Mouse (Mus musculus) urinary bladder, adult 18-20 months (tissue): ENCODE results near the gene Tctex1d1.

Source experiments
- DNase-seq, 2 experiments: peaks; one replicate each; pipeline ENCODE4 v3.0.0; 2022; ENCODE audit warnings: low spot score in 2 of 2, mixed read lengths in 2 of 2

Gene Tctex1d1

DNA sequence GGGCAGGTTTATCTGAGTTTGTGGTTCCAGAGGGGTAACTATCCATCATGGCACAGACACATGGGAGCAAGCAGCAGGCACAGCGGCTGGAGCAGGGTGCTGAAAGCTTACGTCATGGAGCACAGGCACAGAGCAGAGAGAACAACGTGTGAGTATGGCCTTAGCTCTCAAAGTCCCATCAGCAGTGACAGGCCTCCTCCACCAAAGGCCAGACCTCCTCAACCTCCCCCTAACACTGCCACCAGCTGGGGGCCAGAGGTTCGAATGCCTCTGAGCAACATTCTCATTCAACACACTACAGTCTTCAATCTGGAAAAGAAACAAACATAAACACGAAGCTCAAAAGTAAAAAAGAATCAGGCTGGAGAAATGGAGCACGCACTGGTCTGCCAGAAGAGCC, 10.1 kb downstream of the Tctex1d1 start:
- no peak for DNase-seq

DNA sequence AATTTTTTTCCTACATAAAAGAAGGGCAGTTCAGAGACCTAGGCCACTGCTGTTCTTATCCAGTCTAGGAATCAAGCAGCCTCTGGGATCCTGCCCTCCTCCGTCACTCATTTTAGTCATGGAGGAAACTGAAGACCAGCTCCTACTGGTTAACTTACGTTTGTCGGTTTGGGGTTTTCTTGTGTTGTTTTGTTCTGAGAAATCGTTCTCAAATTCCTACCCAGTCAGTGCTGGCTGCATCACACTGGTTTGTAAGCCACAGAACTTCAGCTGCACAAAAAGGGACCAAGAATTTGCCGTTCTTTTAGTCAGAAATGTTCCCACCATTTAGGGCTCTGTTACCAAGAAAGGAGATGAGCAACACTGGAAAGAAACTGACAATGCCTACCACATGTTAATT, 11.0 kb downstream of the Tctex1d1 start:
- no peak for DNase-seq

GRCm38 (mm10) chr4:102990016-102990415, 11.6 kb downstream of the Tctex1d1 start:
- DNase-seq = no peak

DNA sequence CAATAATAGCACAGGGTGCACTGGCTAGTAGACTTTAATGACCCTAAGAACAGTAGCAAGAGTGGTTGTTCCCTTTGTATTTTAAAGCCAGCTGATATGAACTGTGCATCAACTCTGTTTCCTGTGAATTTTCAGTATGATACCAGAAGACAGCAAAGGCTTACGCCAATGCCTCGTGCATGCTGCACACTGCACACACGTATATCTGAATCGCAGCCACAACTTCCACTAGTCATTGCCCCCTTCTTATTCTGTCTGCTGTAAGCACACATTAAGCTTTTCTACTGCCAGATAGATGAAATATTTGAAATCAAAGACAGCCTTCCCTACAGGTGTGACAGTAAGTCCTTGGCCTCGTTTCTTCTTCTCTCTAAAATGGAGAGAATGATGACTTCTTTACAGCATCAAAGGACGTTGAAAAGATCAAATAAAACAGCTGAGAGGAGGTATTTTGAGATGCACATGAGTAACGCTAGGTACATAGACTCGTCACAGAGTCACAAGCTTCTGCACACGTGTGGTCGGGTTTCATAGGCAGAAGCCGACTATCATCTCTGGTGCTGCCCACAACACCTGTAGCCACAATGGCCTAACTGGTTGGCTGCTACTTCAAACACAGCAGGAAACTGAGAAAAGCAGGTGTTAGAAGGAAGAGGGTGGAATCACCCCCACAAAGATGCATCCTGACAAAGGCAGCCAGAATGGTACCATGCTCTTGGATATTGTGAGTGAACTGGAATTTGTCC, 12.4 kb downstream of the Tctex1d1 start:
- no peak for DNase-seq

DNA sequence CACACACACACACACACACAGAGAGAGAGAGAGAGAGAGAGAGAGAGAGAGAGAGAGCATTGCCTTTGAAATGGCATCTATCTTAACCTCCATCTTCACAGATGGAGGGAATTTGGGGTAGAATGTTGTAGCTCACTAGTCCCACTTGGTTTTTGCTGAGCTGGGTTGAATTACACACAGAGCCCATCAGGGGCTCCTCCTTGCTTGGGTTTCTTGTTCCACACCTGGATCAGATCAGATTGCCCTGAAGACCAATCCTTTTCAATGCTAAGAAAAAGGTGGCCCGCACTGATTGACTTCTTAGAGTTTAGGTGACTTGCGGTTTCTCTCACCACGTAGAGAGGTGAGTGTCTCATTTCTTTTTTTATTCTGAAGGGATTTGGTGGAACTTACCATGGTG, 13.3 kb downstream of the Tctex1d1 start:
- DNase-seq = no peak

GRCm38 (mm10) chr4:103004681-103005080, 26.3 kb downstream of the Tctex1d1 start:
- no peak for DNase-seq

DNA sequence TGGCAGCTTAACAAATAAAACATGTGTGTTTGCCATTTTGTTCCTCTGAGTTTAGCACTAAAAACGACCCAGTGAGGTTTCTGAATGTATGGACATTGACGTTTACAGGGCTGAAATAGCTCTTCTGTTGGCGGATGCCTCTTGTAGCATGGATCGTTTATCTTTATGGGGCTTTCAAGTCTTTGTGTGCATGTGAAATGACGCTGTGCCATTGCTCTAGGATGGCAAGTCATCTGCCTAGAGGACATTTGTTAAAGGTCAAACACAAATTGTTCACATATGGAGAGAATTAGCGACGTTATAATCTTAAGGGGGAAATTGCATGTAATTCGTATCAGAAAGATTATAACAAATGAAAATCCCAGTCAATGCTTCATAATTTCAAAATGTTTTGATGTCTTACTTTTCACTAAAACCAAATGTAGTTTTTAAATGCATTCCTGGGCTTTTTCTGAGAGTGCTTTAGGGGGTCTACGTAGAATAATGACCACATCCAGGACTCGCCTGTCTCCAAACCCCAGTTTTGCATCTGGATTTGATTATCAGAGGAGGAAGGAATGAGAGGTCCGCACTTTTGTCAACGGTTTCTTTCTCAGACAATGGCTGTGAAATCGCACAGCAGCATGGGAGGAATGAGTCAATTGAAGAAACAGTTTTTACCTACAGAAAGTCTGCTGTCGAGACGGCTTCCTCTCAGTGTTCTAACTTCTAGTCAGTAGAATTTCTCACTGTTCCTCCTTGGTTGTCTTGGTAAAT, 27.0 kb downstream of the Tctex1d1 start:
- no peak for DNase-seq

- DNase-seq = no peak
These were observed 27.9 kb downstream of the Tctex1d1 start for GRCm38 (mm10) chr4:103006266-103006665.

DNA sequence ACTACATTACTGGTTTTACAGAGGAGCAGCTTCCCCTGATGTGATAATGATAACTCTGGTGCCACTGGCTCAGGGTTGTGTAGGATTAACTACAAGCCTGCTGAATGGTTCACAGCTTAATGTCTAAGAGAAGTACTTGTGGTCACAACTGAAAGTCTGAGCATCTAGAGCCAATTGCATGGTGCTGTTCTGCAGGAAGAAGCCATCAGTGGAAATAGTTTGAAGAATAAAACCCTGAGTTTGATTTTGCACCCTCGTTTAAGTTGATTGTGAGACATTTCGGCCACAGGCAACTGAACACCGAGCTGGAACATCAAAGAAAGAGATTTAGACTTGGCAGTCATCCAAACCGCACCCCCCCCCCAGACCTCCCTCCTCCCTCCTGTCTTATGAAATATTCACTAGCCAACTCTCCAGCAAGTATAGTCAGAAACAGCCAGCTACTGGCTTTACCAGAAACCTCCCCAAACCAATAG, 28.6 kb downstream of the Tctex1d1 start:
- no peak for DNase-seq

DNA sequence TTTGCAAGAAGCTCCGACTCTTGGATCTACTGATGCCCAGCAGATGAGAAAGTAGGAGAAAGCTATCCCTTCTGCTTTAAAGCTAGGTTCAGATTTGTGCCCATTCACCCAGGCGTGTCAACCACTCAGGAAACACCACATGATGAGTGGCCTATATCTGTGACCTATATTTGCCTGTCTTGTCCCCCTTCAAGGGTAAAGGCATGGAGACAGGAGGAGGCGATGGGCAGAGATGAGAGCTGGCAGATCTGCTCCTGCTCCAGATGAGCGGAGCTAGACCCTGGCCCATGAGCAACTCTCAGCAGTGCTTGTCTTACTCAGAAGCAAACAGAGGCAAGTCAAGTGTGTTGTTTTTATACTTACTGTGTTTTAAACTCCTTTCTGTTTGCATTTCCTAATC, 32.3 kb downstream of the Tctex1d1 start:
- DNase-seq = no peak

DNA sequence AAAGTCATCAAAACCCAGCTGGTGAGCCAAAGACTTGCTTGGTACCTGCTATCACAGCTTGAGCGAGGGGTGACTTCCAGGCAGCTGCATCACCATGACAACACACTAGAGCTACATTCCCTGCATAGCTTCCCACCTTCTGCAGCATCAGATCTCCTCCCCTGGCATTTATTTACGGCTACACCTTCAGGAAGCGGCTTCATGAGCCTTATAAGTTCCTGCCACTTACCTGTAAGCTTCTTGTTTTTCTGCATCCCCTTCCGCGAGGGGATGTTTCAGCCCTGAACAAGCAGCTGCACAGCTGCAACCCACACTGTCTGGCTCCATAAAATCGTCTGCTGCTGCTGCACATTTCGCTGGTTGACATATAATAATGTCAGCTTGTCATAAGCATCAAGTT, 33.4 kb downstream of the Tctex1d1 start:
- DNase-seq = no peak

DNA sequence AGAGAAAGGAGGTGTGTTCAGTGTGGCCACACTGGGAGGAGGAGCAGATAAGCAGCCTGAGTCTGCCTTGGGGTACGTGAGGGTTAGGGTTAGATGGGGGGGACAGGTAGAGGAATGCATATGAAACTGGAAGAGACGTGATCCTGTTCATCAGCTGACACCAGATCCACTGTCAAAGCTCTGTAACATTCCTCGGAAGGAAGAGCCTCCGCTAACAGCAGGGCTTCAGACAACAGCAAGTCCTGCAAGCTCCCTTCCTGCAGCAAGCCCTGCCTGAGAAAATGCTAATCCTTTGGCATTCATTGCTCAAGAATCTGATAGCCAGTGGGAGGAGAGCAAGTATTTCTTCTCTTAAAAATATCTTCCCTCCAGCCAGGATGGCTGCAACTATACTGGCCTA, 35.1 kb downstream of the Tctex1d1 start:
- DNase-seq = no peak

DNA sequence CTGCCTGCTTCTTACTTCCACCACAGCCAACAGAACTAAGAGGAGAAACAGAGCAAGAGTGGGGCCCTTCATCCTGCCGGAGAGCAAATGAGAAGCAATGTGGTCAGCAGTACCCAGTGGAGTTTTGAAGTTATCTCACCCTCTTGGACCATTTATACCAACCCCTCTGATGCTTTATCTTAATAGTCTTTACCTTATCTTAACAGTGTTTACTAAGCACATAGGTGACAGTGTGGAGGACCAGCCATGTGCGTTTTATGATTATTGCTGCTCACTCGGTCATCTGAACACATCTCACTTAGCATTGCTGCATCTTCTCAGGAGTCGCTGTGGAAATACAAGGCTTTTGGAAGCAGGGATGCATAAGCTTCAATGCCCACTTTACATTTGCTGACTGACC, 48.2 kb downstream of the Tctex1d1 start, which contains the start of gene Insl5:
Gene Insl5, minus strand, starts transcription at position 222 of the 400 bp plus-strand sequence.
- no peak for DNase-seq

DNA sequence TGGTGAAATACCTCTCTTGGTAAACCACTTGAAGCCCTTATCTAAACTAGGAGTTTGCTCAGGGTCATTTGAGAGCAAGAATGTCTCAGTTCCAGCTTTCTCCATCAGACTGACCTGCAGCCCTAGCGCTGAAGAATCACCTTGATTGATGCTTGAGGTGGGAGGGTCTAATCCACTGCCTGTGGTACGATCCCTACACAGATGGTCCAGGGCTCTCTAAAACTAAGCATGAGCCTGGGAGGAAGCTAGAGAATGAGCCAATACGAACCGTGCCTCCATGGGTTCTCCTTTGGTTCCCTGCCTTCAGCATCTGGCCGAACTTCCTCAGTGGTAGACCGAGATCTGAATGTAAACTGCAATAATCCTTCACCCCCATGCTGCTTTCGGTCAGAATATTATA, 49.3 kb downstream of the Tctex1d1 start:
- no peak for DNase-seq

GRCm38 (mm10) chr4:103028177-103029088, 50.0 kb downstream of the Tctex1d1 start:
- DNase-seq = no peak

GRCm38 (mm10) chr4:103039103-103039837, 60.9 kb downstream of the Tctex1d1 start:
- no peak for DNase-seq

DNA sequence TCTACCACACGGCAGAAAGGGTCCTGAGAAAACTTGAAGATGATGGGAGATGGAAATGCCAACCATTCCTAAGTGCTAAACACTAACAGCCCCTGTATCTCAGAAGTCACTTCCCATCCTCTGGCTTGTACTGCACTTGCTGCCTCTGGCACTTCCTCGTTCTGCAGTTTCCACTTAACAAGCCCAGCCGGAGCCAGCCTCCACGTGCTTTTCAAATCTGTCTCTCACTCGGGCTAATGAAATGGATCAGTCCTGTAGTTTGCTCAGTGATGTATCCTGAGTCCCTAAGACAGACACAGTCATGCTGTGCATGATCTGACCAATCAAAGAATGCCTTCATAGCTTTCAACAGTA, 61.4 kb downstream of the Tctex1d1 start:
- DNase-seq = no peak

DNA sequence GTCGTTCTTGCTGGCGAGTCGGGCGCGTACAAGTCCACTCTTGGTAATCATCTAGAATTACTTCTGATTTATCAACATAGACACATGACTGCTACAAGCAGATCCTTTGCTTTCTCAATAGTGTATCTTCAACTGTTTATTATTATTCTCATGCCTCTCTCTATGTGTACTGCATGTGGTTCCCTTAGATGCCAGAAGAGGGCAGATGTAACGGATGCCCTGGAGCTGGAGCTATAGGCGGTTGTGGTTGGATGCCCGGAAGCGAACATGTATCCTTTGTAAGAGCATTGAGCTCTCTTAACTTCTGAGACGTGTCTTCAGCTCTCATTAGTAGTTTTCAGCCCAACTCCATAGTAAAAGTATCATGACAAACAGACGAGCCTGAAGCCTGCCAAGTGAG, 64.6 kb downstream of the Tctex1d1 start:
- no peak for DNase-seq

- DNase-seq = no peak
These were observed 69.6 kb downstream of the Tctex1d1 start for GRCm38 (mm10) chr4:103048046-103048445.
